Mouse (Mus musculus) gastrocnemius, postnatal 25 days (tissue): ENCODE results near the gene Traf3ip3. TPM values are rescaled to one million over a fixed set of nuclear protein-coding genes. Genes with fewer than 3 reads are reported as not detected.

Source experiments
- DNase-seq: peaks from one replicate; pipeline ENCODE4 v3.0.0; 2022
- total RNA-seq, 2 experiments: library from RNA; stranded (reverse); gene quantifications; 1 replicate in 1 of 2; 2 replicates in 1 of 2; pipeline ENCODE4 v1.2.3; 2021

Traf3ip3 gene
- total RNA-seq, 2 experiments from 2014 or later = 2.1 to 3.3 TPM

- no peak for DNase-seq
Measured at GRCm38 (mm10) chr1:193159613-193160012, 41.9 kb downstream of the Traf3ip3 start.

GRCm38 (mm10) chr1:193159163-193159562 is 42.3 kb downstream of the Traf3ip3 start:
- DNase-seq = no peak

GRCm38 (mm10) chr1:193157111-193157492 is 44.4 kb downstream of the Traf3ip3 start:
- no peak for DNase-seq

GRCm38 (mm10) chr1:193156316-193157110 is 45.0 kb downstream of the Traf3ip3 start:
- DNase-seq = no peak

GRCm38 (mm10) chr1:193153561-193153960 is 47.9 kb downstream of the Traf3ip3 start:
- DNase-seq = no peak

- peak; percentile 26 for DNase-seq
Measured at GRCm38 (mm10) chr1:193152872-193153271, 48.6 kb downstream of the Traf3ip3 start, which contains the start of gene Irf6. Gene Irf6, plus strand, starts transcription at chr1:193153111.

- DNase-seq = no peak
Measured at GRCm38 (mm10) chr1:193151134-193151533, 50.4 kb downstream of the Traf3ip3 start.

- DNase-seq = no peak
Measured at GRCm38 (mm10) chr1:193149231-193149630, 52.3 kb downstream of the Traf3ip3 start.

- DNase-seq = no peak
Measured at GRCm38 (mm10) chr1:193146416-193146815, 55.1 kb downstream of the Traf3ip3 start.

GRCm38 (mm10) chr1:193145101-193145500 is 56.4 kb downstream of the Traf3ip3 start:
- no peak for DNase-seq

- DNase-seq = no peak
Measured at GRCm38 (mm10) chr1:193144516-193144915, 57.0 kb downstream of the Traf3ip3 start.

- no peak for DNase-seq
Measured at GRCm38 (mm10) chr1:193142517-193143062, 58.9 kb downstream of the Traf3ip3 start.

GRCm38 (mm10) chr1:193141118-193141517 is 60.4 kb downstream of the Traf3ip3 start:
- DNase-seq = no peak

GRCm38 (mm10) chr1:193138669-193139068 is 62.8 kb downstream of the Traf3ip3 start:
- no peak for DNase-seq

GRCm38 (mm10) chr1:193138087-193138486 is 63.4 kb downstream of the Traf3ip3 start:
- DNase-seq = no peak

- DNase-seq = no peak
Measured at GRCm38 (mm10) chr1:193133726-193134125, 67.8 kb downstream of the Traf3ip3 start.

- DNase-seq = no peak
Measured at GRCm38 (mm10) chr1:193132385-193132784, 69.1 kb downstream of the Traf3ip3 start.

GRCm38 (mm10) chr1:193131311-193131948 is 70.1 kb downstream of the Traf3ip3 start:
- DNase-seq = no peak

- no peak for DNase-seq
Measured at GRCm38 (mm10) chr1:193130839-193131238, 70.7 kb downstream of the Traf3ip3 start.

GRCm38 (mm10) chr1:193130456-193130825 is 71.1 kb downstream of the Traf3ip3 start:
- DNase-seq = no peak

- DNase-seq = peak; percentile 92
Measured at GRCm38 (mm10) chr1:193129786-193130455, 71.6 kb downstream of the Traf3ip3 start, which contains the start of gene Diexf. Gene Diexf, minus strand, starts transcription at chr1:193130272.

- DNase-seq = no peak
Measured at GRCm38 (mm10) chr1:193129321-193129720, 72.2 kb downstream of the Traf3ip3 start.

- no peak for DNase-seq
Measured at GRCm38 (mm10) chr1:193128055-193128454, 73.4 kb downstream of the Traf3ip3 start.
